Mouse (Mus musculus) c-Kit-positive CD71-positive TER-119-positive erythroid progenitor cells, embryonic 14.5 days (primary cell): ENCODE measurements at regions not wholly inside any gene's neighbourhood (a gene's known extent, or its start where the extent isn't known, plus 50 kb on each side); places are given as distances from the start of the nearest gene placed in this dataset.

Experiments
- DNase-seq: peaks from one replicate; pipeline ENCODE4 v3.0.0-alpha.2; 2013; ENCODE audit warnings: low spot score

DNA sequence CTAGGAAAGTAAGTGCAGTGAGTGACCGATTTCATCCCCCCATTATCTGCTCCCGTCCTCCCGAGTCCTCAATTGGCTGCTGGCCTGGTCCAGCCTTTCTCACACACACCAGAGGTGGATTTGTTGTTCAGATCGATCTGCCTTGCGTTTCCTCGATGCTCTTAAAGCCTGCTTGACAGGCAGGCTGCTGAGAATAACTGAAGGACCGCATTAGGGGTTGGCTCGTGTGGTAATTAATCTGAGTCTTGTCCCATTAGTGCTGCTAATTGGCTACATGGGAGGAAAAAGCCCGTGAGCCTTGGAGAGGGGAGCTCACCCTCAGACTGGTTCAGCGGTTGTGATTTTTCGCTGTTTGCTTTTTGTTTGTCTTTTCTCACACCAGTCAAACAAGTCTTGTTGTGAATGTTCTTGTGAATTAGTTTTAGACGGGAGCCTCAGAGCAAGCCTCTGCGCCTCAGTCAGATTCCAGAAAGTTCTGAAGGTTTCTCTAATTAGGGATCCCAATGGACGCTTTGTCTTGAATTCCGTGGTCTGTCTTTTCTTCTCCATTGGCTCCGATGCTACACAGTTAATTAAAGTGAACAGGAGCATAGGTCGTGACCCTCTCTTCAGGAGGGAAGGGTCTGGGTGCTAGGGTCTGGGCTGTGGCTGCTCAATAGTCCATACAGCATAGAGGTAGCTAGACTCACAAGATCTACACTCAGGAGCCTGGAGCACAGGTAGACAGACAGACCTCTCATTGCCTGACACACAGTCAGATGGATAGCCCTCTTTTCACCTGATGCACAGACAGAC is 226.1 kb upstream of the BB014433 start:
- DNase-seq, result no peak

DNA sequence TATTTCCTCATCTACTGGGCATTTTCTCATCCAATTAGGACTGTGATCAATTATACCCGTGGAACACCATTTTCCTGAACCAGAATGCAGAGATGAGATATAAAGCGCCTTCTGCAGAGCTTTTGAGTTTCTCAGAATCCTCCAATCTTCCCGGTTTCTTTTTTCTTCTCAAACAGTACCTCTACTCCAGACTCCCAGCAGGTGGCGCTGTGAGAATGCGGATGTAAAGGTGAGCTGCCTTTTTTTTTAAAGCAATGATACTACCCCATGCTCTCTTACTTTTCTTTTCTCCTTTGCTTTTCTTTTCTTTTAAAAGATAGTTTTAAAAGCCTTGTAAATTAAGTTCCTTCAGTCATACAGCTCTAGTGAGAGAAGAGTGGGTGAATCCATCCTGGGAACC is 224.4 kb upstream of the BB014433 start:
- DNase-seq, result peak; percentile 20

DNA sequence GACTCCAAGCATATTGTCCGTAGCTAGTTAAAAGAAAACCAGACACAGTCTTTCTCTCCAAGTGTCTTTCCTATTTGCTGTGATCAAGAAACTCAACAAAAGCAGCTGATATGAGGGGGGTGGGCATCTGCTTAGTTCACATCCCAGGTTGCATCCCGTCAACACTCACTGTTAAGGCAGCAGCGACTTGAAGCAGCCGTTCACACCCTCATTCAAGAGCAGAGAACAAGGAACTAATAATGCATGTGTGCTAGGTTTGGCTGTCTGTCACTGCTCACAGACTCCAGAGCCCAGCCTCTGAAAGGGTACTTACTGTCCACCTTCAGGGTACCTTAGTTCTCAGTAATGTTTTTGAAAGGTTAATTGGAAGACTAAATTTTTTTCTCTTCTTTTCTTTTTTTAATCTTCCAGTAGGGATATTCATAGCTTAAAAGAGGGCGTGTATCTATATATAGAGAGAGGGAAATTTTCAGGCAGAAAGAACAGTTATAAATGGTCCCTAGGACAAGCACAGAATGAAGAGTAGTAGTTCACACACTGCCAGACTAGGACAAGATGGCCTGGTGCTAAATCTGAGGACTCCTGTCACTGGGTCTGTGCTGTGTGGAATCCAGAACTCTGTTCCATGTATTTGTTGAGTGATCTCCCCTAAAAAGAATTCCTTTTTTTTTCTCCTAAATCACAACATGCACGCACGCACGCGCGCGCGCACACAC is 199.1 kb upstream of the BB014433 start:
- no peak for DNase-seq

DNA sequence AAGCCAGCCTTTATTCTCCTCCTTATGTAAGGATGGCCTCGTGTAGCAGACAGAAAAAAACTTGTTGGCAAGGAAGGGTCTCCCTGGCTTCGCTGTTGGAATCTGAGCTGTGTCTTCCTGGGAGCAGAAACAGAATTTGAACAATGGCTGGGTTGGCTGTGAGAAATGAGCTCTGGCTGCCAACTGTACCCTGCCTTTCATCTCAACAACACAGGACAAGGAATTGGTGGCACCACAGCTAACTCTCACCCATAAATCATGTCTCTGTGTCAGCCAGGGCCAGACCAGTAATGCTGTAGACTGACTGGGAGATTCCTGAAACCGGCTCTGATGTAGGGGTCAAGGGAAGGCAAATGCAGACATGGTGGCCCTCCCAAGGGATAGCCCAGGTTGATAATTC is 189.5 kb upstream of the BB014433 start:
- DNase-seq, result no peak

DNA sequence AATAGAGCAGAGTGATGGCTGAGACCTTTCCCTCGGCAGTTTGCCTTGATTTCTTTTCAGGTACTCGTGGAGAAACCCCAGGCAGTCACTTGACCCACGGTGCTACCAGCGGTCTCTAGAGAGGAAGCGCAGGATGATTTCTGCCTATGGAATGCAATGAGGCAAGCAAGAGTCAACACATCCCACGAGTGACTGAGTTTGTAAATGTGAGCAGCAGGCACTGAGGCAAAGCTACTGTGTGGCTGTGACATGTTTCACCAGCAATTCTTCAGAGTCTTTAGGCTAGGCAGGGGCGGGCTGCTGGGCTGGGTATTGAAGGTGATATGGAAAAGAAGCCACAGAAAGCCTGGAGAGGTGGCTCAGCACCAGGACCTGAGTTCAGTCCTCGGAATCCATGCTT is 187.4 kb upstream of the BB014433 start:
- DNase-seq, result no peak

DNA sequence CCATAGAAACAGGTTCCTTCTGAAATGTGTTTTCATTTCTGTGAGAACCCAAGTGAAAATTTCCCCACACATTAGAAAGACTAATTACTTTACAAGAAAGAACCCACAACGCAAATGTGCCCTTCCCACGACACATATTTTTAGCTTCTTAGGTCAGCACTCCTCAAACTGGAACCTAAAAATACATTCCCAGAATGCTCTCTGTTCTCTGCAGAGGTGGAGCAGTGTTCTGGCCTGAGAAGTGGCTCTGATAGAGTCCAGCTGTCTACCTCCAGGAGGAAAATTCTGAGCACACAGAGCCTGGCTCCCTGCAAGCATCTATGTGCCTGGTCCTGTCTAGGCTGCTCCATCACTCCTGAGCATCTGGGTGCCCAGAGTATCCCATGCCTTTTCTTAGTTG is 184.3 kb upstream of the BB014433 start:
- DNase-seq, result no peak

DNA sequence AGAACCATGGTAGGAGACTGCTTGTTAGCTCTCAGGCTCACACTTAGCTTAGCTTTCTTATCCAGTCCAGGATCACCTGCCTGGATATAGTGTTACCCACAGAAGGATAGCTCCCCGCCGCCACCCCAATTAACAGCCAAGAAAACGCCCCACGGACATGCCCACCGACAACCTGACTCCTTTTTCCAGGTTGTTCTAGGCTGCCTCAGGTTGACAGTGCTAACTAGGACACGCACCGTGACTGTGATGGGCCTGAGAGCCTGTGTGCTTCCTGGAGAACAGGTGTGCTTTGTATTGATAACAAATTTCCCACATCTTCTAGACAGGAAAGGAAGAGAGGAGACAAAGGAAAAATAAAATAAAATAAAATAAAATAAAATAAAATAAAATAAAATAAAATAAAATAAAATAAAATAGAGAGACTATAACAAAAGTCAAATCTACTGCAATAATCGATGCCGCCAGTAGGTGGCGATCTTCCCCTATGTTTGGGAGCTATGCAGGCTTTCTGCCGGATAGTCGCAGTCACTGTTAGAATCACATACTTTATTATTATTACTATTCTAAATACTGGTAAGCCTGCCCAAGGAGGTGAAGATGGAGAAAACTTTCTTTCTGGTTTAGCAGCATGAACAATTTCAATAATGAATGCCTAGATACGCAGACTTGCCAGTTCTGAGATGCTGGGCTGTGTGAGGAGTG is 175.5 kb upstream of the BB014433 start:
- DNase-seq, result peak; percentile 8

DNA sequence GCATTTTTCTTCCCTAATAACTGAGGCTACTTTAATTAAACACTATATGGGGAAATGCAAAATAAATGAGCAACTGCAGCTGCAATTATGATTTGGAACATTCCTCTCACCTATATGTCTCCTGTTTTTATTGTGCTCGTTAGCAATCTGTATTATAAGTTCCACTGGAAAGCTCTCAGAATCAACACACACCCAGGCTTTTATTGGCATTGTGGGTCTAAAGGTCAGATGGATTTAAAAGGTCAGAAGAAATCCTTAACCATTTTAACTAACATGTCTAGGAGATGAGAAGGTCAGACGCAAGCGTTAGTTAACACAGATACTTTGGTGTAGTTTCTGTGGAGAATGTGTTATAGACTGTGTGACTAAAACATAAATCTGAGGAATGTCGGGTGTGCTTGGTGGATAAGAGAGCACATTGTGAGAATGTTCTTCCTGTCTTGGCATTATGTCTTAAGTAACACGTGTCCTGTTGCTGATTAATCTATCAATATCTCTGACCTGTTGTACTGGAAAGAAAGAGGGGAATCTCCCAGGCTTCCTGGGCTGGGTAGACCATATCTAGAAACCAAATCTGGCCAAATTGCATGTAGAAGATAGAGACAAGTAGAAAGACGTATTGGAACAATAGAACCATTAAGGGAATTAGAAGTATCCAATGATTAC is 164.1 kb upstream of the BB014433 start:
- no peak for DNase-seq

DNA sequence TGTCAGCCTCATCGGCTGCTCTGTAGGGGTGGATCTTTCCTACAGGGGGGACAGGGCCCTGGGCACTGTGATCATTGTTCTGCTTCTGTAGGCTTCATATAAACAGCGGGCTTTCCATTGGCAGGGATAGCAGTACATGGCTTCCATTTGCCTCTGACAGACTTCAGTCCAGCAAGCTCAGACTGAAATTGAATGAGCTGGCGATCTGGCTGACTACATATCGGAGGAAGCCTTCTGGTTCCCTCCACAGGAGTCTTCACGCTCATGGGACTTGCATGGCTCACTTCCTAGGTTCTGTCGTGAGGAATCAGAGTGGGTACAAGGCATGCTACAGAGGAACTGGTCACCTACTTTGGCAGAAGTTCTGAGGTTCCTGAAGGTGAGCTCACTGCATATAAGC is 155.7 kb upstream of the BB014433 start:
- DNase-seq, result no peak

DNA sequence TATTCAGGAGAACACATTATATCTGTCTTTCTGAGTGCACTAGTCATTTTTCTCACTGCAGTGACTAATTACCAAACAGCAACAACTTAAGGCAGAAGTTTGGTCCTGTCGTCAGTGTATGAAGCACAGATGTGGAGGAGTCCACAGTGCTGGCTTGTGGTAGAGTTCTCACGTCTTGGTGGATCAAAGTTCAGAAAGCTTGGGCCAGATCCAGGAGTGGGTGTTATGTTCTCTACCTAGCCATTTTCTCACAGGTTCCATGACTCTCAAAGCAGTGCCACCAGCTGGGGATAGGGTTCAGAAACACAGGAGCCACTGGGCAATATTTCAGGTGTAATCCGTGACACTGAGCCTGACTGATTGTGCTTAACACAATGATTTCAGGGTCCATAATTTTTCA is 144.8 kb upstream of the BB014433 start:
- DNase-seq, result no peak

DNA sequence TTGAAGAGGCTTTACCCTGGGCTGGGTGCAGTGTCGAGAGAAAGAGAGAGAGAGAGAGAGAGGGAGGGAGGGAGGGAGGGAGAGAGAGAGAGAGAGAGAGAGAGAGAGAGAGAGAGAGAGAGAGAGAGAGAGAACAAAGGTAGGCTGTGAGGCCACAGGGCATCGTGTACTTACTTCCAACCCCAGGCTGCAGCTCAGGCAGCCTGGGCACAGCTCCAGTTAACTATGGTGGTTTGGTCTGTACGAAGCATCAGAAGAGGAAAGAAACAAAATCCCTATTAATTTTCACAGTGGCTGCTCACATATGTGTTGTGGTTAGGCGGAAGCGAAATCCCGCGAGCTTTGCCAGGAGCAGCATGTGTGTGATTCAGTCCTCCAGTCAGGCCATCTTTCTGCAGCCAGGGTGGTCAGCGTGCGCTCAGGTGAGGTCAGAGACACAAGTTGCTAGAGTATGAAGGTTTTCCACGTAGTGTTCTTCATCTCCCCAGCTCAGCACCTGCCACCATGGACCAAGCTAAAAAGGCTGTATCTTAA is 143.3 kb upstream of the BB014433 start:
- no peak for DNase-seq
